Mouse (Mus musculus) limb, embryonic 14.5 days (tissue): ENCODE results near the gene Slc25a13. TPM values are rescaled to one million over a fixed set of nuclear protein-coding genes. Genes with fewer than 3 reads are reported as not detected.

Source experiments
- ATAC-seq: fragments of 200-750 bp; cut with Nextera tagmentation; 2 replicates; pipeline ENCODE4 v1.8.0; 2017; ENCODE audit warnings: low read depth, moderate number of reproducible peaks, moderate TSS enrichment; ENCODE audit not compliant: low FRiP score
- DNase-seq: peaks from one replicate; pipeline ENCODE4 v3.0.0-alpha.2; 2015; ENCODE audit warnings: low spot score
- H3K27ac ChIP-seq: fragments of 300-500 bp; sonication (generic); replicated peaks from 2 replicates; pipeline ENCODE4 v1.5.1; 2014; ENCODE audit warnings: low read depth, mild to moderate bottlenecking, low read length, moderate library complexity, mixed read lengths
- H3K27me3 ChIP-seq: fragments of 300-500 bp; sonication (generic); 2 replicates; pipeline ENCODE4 v1.6.1; 2014; ENCODE audit warnings: low read length, mixed read lengths; ENCODE audit not compliant: control insufficient read depth, insufficient read depth
- H3K36me3 ChIP-seq: fragments of 300-500 bp; sonication (generic); 2 replicates; pipeline ENCODE4 v1.6.1; 2014; ENCODE audit warnings: mild to moderate bottlenecking, low read length, moderate library complexity, mixed read lengths; ENCODE audit not compliant: control insufficient read depth, insufficient read depth
- H3K4me1 ChIP-seq: fragments of 300-500 bp; sonication (generic); 2 replicates; pipeline ENCODE4 v1.6.1; 2014; ENCODE audit warnings: antibody characterized with exemption, low read length, mixed read lengths; ENCODE audit not compliant: control insufficient read depth, insufficient read depth
- H3K4me2 ChIP-seq: fragments of 300-500 bp; sonication (generic); replicated peaks from 2 replicates; pipeline ENCODE4 v1.6.1; 2014; ENCODE audit warnings: low read depth, mild to moderate bottlenecking, low read length, moderate library complexity; ENCODE audit not compliant: severe bottlenecking
- H3K4me3 ChIP-seq: fragments of 300-500 bp; sonication (generic); replicated peaks from 2 replicates; pipeline ENCODE4 v1.5.1; 2014; ENCODE audit warnings: low read length
- H3K9ac ChIP-seq: fragments of 300-500 bp; sonication (generic); 2 replicates; pipeline ENCODE4 v1.6.1; 2014; ENCODE audit warnings: mild to moderate bottlenecking, low read depth, low read length, moderate library complexity; ENCODE audit not compliant: severe bottlenecking
- H3K9me3 ChIP-seq: fragments of 300-500 bp; sonication (generic); 2 replicates; pipeline ENCODE4 v1.6.1; 2016; ENCODE audit warnings: low read length; ENCODE audit not compliant: control insufficient read depth
- POLR2A ChIP-seq: fragments of 200-500 bp; IDR thresholded peaks from 2 replicates; pipeline ENCODE4 v1.8.0; 2012; ENCODE audit warnings: inconsistent platforms, mild to moderate bottlenecking, moderate library complexity, borderline replicate concordance; ENCODE audit not compliant: insufficient read depth, insufficient read length; ENCODE audit errors: extremely low read depth
- WGBS: fragments of 180-500 bp; shearing (Covaris S2); extraction: QIAGEN DNeasy Blood & Tissue Kit; methylation state at CpG from one replicate; pipeline ENCODE4 v1.1.7; 2014; 5-methylcytosine and 5-hydroxymethylcytosine counted together
- polyA plus RNA-seq, 2 experiments: library from polyadenylated mRNA; depleted of rRNA in 1 of 2; stranded (reverse) in 1 of 2; unstranded in 1 of 2; fragments of >200 nt; fragmentation: Nextera tagmentation in 1 of 2; extraction: Ambion mirVana in 1 of 2; gene quantifications; 2 replicates each; pipeline versions ENCODE4 v1.2.1 to v1.2.3; 2012 to 2014

Gene Slc25a13
- polyA plus RNA-seq, 2 experiments = 8.2 to 19.1 TPM

- H3K4me1 ChIP-seq = peaks cover 12% of the 10 kb centered on the region; the same call in 1 of the 2 replicates
- 59% methylated on average over 12 of the region's 12 CpGs for WGBS
- H3K27ac ChIP-seq = no peak overlapping the region
- ATAC-seq = no peak
- no peak overlapping the region for H3K4me2 ChIP-seq
- H3K4me3 ChIP-seq = no peak overlapping the region
- H3K9ac ChIP-seq = no peak overlapping the region
- DNase-seq = no peak
- no peaks in the 10 kb centered on the region; the same call in 1 of the 2 replicates for H3K36me3 ChIP-seq
- H3K9me3 ChIP-seq = no peaks in the 10 kb centered on the region
- H3K27me3 ChIP-seq = no peaks in the 10 kb centered on the region
- TF ChIP-seq POLR2A = no peak
Observed at GRCm38 (mm10) chr6:6046729-6047424, 170.1 kb downstream of the Slc25a13 start.

- ATAC-seq (0 out of 2 replicates have a peak, but pooled peaks have one; percentile 26), DNase-seq (peak; percentile 26)
- H3K4me1 ChIP-seq = peaks cover 28% of the 10 kb centered on the region
- H3K36me3 ChIP-seq = no peaks in the 10 kb centered on the region
- H3K9ac ChIP-seq = no peak overlapping the region
- no peaks in the 10 kb centered on the region for H3K27me3 ChIP-seq
- no peak overlapping the region for H3K4me3 ChIP-seq
- H3K27ac ChIP-seq = peak overlapping the region; percentile 79
- H3K9me3 ChIP-seq = no peaks in the 10 kb centered on the region
- WGBS = 20% methylated on average over 18 of the region's 18 CpGs
- TF ChIP-seq POLR2A = no peak
- peak overlapping the region; percentile 35; the same call in 1 of the 2 replicates for H3K4me2 ChIP-seq
Observed at GRCm38 (mm10) chr6:6038773-6039550, 178.0 kb downstream of the Slc25a13 start.

GRCm38 (mm10) chr6:6027664-6028063 lies 189.3 kb downstream of the Slc25a13 start:
- Histone ChIP-seq H3K27me3 (no peaks in the 10 kb centered on the region), H3K4me2 (peak overlapping the region; percentile 22; the same call in 1 of the 2 replicates), H3K4me3 (no peak overlapping the region), H3K4me1 (peaks cover 10% of the 10 kb centered on the region), H3K27ac (no peak overlapping the region), H3K36me3 (no peaks in the 10 kb centered on the region), H3K9me3 (no peaks in the 10 kb centered on the region), H3K9ac (no peak overlapping the region)
- TF ChIP-seq POLR2A = no peak
- DNase-seq = peak; percentile 76
- ATAC-seq = peak; percentile 76
- WGBS = 32% methylated on average over 6 of the region's 6 CpGs

- H3K27ac ChIP-seq = no peak overlapping the region
- H3K9me3 ChIP-seq = no peaks in the 10 kb centered on the region
- no peak for TF ChIP-seq POLR2A
- no peaks in the 10 kb centered on the region for H3K36me3 ChIP-seq
- H3K4me2 ChIP-seq = no peak overlapping the region
- ATAC-seq (no peak), DNase-seq (no peak)
- H3K9ac ChIP-seq = no peak overlapping the region
- H3K4me3 ChIP-seq = no peak overlapping the region
- 49% methylated on average over 6 of the region's 6 CpGs for WGBS
- H3K4me1 ChIP-seq = peaks cover 10% of the 10 kb centered on the region
- H3K27me3 ChIP-seq = 0 out of 2 replicates have a peak, but pooled peaks cover 6% of the 10 kb centered on the region
Observed at GRCm38 (mm10) chr6:6023976-6024375, 193.0 kb downstream of the Slc25a13 start.

GRCm38 (mm10) chr6:6016931-6017330 lies 200.0 kb downstream of the Slc25a13 start:
- H3K4me3 ChIP-seq = no peak overlapping the region
- H3K27me3 ChIP-seq = 0 out of 2 replicates have a peak, but pooled peaks cover 7% of the 10 kb centered on the region
- no peak for TF ChIP-seq POLR2A
- H3K27ac ChIP-seq = no peak overlapping the region
- H3K4me1 ChIP-seq = peaks cover 5% of the 10 kb centered on the region; the same call in 1 of the 2 replicates
- H3K9ac ChIP-seq = no peak overlapping the region
- DNase-seq (no peak), ATAC-seq (no peak)
- H3K36me3 ChIP-seq = no peaks in the 10 kb centered on the region
- no peaks in the 10 kb centered on the region for H3K9me3 ChIP-seq
- WGBS = 20% methylated on average over 9 of the region's 9 CpGs
- H3K4me2 ChIP-seq = no peak overlapping the region
